Mouse (Mus musculus) MEL (cell line): ENCODE results near the gene Ermap. TPM values are rescaled to one million over a fixed set of nuclear protein-coding genes. Genes with fewer than 3 reads are reported as not detected.

Experiments
- DNase-seq: peaks from one replicate; pipeline ENCODE4 v3.0.0; 2011; ENCODE audit warnings: low read depth, low spot score
- H3K27ac ChIP-seq: 2 replicates; pipeline ENCODE4 v1.5.1; 2012; ENCODE audit warnings: low read depth, mild to moderate bottlenecking, control low read depth, low read length, moderate library complexity; ENCODE audit not compliant: control insufficient read depth
- H3K27me3 ChIP-seq, 2 experiments: fragments of 150-350 bp in 1 of 2; sonication (generic) in 1 of 2; 2 replicates each; pipeline ENCODE4 v1.6.1; 2012; ENCODE audit warnings: low read length in 2 of 2, mild to moderate bottlenecking in 2 of 2, improper control_type of control experiment in 1 of 2, moderate library complexity in 1 of 2; ENCODE audit not compliant: insufficient read depth in 2 of 2, control insufficient read depth in 1 of 2
- H3K36me3 ChIP-seq, 2 experiments: 2 replicates each; pipeline ENCODE4 v1.6.1; 2012 to 2014; ENCODE audit warnings: low read length in 2 of 2, improper control_type of control experiment in 1 of 2, inconsistent platforms in 1 of 2, mild to moderate bottlenecking in 1 of 2; ENCODE audit not compliant: insufficient read depth in 2 of 2, control insufficient read depth in 1 of 2
- H3K4me1 ChIP-seq, 2 experiments: fragments of 150-350 bp in 1 of 2; sonication (generic) in 1 of 2; 2 replicates each; pipeline ENCODE4 v1.6.1; 2012; ENCODE audit warnings: low read length in 2 of 2, improper control_type of control experiment in 1 of 2, mild to moderate bottlenecking in 1 of 2; ENCODE audit not compliant: insufficient read depth in 2 of 2, control insufficient read depth in 1 of 2
- H3K4me3 ChIP-seq, 2 experiments: fragments of 150-350 bp in 1 of 2; sonication (generic) in 1 of 2; 2 replicates each; pipeline ENCODE4 v1.5.1; 2012; ENCODE audit warnings: low read depth in 2 of 2, low read length in 2 of 2, mild to moderate bottlenecking in 2 of 2, moderate library complexity in 2 of 2, control low read depth in 1 of 2, improper control_type of control experiment in 1 of 2; ENCODE audit not compliant: control insufficient read depth in 1 of 2, insufficient read depth in 1 of 2
- H3K79me2 ChIP-seq: 2 replicates; pipeline ENCODE4 v1.6.1; 2012; ENCODE audit warnings: mild to moderate bottlenecking, low read length, moderate library complexity; ENCODE audit not compliant: control insufficient read depth, poor library complexity, insufficient read depth
- H3K9ac ChIP-seq: 2 replicates; pipeline ENCODE4 v1.6.1; 2012; ENCODE audit warnings: low read depth, mild to moderate bottlenecking, control low read depth, low read length, moderate library complexity; ENCODE audit not compliant: control insufficient read depth, poor library complexity, severe bottlenecking
- H3K9me3 ChIP-seq: fragments of 150-350 bp; sonication (generic); replicated peaks from 2 replicates; pipeline ENCODE4 v1.6.1; 2012; ENCODE audit warnings: mild to moderate bottlenecking, low read length, improper control_type of control experiment, moderate library complexity; ENCODE audit not compliant: insufficient read depth
- BHLHE40 ChIP-seq: IDR thresholded peaks from 2 replicates; pipeline ENCODE4 v1.6.1; 2012; ENCODE audit warnings: low read depth, mild to moderate bottlenecking, inconsistent platforms, low read length, improper control_type of control experiment, borderline replicate concordance
- CHD1 ChIP-seq: IDR thresholded peaks from 2 replicates; pipeline ENCODE4 v1.6.1; 2012; ENCODE audit warnings: low read depth, mild to moderate bottlenecking, inconsistent platforms, low read length, improper control_type of control experiment
- CHD2 ChIP-seq: IDR thresholded peaks from 2 replicates; pipeline ENCODE4 v1.6.1; 2011; ENCODE audit warnings: low read length, improper control_type of control experiment
- CTCF ChIP-seq, 3 experiments: IDR thresholded peaks in 2 of 3; conservative IDR thresholded peaks in 1 of 3; 2 replicates each; pipeline ENCODE4 v1.5.1; 2011 to 2012; ENCODE audit warnings: low read length in 3 of 3, low read depth in 2 of 3, mild to moderate bottlenecking in 2 of 3, improper control_type of control experiment in 1 of 3, inconsistent platforms in 1 of 3, mixed read lengths in 1 of 3, moderate library complexity in 1 of 3; ENCODE audit not compliant: control insufficient read depth in 1 of 3, insufficient read depth in 1 of 3, poor library complexity in 1 of 3, severe bottlenecking in 1 of 3
- E2F4 ChIP-seq: IDR thresholded peaks from 2 replicates; pipeline ENCODE4 v1.6.1; 2011; ENCODE audit warnings: low read depth, low read length, improper control_type of control experiment, borderline replicate concordance
- ELF1 ChIP-seq: IDR thresholded peaks from 2 replicates; pipeline ENCODE4 v1.6.1; 2014; ENCODE audit warnings: low read depth, mild to moderate bottlenecking, inconsistent platforms, low read length, improper control_type of control experiment, moderate library complexity
- EP300 ChIP-seq, 2 experiments: IDR thresholded peaks; 2 replicates each; pipeline ENCODE4 v1.6.1; 2011; ENCODE audit warnings: improper control_type of control experiment in 2 of 2, low read length in 2 of 2, low read depth in 1 of 2, mild to moderate bottlenecking in 1 of 2
- ETS1 ChIP-seq: IDR thresholded peaks from 2 replicates; pipeline ENCODE4 v1.6.1; 2012; ENCODE audit warnings: low read depth, mild to moderate bottlenecking, inconsistent platforms, low read length, improper control_type of control experiment, moderate library complexity
- GABPA ChIP-seq: IDR thresholded peaks from 2 replicates; pipeline ENCODE4 v1.6.1; 2012; ENCODE audit warnings: low read depth, mild to moderate bottlenecking, inconsistent platforms, low read length, improper control_type of control experiment, moderate library complexity
- GATA1 ChIP-seq: IDR thresholded peaks from 2 replicates; pipeline ENCODE4 v1.6.1; 2011; ENCODE audit warnings: low read depth, low read length, improper control_type of control experiment
- HCFC1 ChIP-seq: IDR thresholded peaks from 2 replicates; pipeline ENCODE4 v1.6.1; 2012; ENCODE audit warnings: low read depth, mild to moderate bottlenecking, inconsistent platforms, low read length, improper control_type of control experiment, moderate library complexity
- JUND ChIP-seq: IDR thresholded peaks from 2 replicates; pipeline ENCODE4 v1.6.1; 2011; ENCODE audit warnings: low read depth, mild to moderate bottlenecking, improper control_type of control experiment, low read length
- KAT2A ChIP-seq: conservative IDR thresholded peaks from 2 replicates; pipeline ENCODE4 v1.6.1; 2012; ENCODE audit warnings: low read depth, low read length, improper control_type of control experiment, inconsistent platforms
- MAZ ChIP-seq: IDR thresholded peaks from 2 replicates; pipeline ENCODE4 v1.6.1; 2012; ENCODE audit warnings: low read depth, mild to moderate bottlenecking, inconsistent platforms, low read length, improper control_type of control experiment
- MEF2A ChIP-seq: IDR thresholded peaks from 2 replicates; pipeline ENCODE4 v1.6.1; 2014; ENCODE audit warnings: low read depth, mild to moderate bottlenecking, inconsistent platforms, low read length, improper control_type of control experiment; ENCODE audit not compliant: poor library complexity, insufficient replicate concordance, severe bottlenecking; ENCODE audit errors: extremely low read depth
- MXI1 ChIP-seq: IDR thresholded peaks from 2 replicates; pipeline ENCODE4 v1.6.1; 2011; ENCODE audit warnings: mild to moderate bottlenecking, low read depth, low read length, improper control_type of control experiment
- MYB ChIP-seq: IDR thresholded peaks from 2 replicates; pipeline ENCODE4 v1.6.1; 2011; ENCODE audit warnings: mild to moderate bottlenecking, low read depth, low read length, improper control_type of control experiment
- NRF1 ChIP-seq: IDR thresholded peaks from 2 replicates; pipeline ENCODE4 v1.6.1; 2014; ENCODE audit warnings: low read depth, mild to moderate bottlenecking, inconsistent platforms, low read length, improper control_type of control experiment, moderate library complexity; ENCODE audit not compliant: poor library complexity, insufficient read depth, severe bottlenecking
- POLR2A ChIP-seq, 2 experiments: IDR thresholded peaks; 2 replicates each; pipeline ENCODE4 v1.6.1; 2011 to 2012; ENCODE audit warnings: low read length in 2 of 2, mild to moderate bottlenecking in 2 of 2, control low read depth in 1 of 2, improper control_type of control experiment in 1 of 2, low read depth in 1 of 2, moderate library complexity in 1 of 2; ENCODE audit not compliant: control insufficient read depth in 1 of 2, insufficient read depth in 1 of 2, poor library complexity in 1 of 2
- POLR2AphosphoS2 ChIP-seq: IDR thresholded peaks from 2 replicates; pipeline ENCODE4 v1.6.1; 2011; ENCODE audit warnings: low read length, improper control_type of control experiment
- RAD21 ChIP-seq: IDR thresholded peaks from 2 replicates; pipeline ENCODE4 v1.6.1; 2011; ENCODE audit warnings: mild to moderate bottlenecking, low read depth, low read length, improper control_type of control experiment
- RCOR1 ChIP-seq: IDR thresholded peaks from 2 replicates; pipeline ENCODE4 v1.6.1; 2012; ENCODE audit warnings: low read depth, mild to moderate bottlenecking, inconsistent platforms, low read length, improper control_type of control experiment
- SIN3A ChIP-seq: IDR thresholded peaks from 2 replicates; pipeline ENCODE4 v1.6.1; 2012; ENCODE audit warnings: low read length, improper control_type of control experiment, inconsistent platforms
- SMC3 ChIP-seq: IDR thresholded peaks from 2 replicates; pipeline ENCODE4 v1.6.1; 2011; ENCODE audit warnings: low read depth, low read length, improper control_type of control experiment
- TAL1 ChIP-seq: IDR thresholded peaks from 2 replicates; pipeline ENCODE4 v1.6.1; 2012; ENCODE audit warnings: mild to moderate bottlenecking, inconsistent platforms, low read length, moderate library complexity, mixed read lengths
- TBP ChIP-seq: IDR thresholded peaks from 2 replicates; pipeline ENCODE4 v1.8.0; 2011; ENCODE audit warnings: low read depth, low read length, improper control_type of control experiment
- TCF12 ChIP-seq: IDR thresholded peaks from 2 replicates; pipeline ENCODE4 v1.6.1; 2014; ENCODE audit warnings: low read depth, mild to moderate bottlenecking, inconsistent platforms, low read length, improper control_type of control experiment, moderate library complexity
- UBTF ChIP-seq: IDR thresholded peaks from 2 replicates; pipeline ENCODE4 v1.6.1; 2012; ENCODE audit warnings: low read depth, mild to moderate bottlenecking, inconsistent platforms, low read length, improper control_type of control experiment, moderate library complexity, borderline replicate concordance; ENCODE audit not compliant: insufficient read depth
- USF1 ChIP-seq: IDR thresholded peaks from 2 replicates; pipeline ENCODE4 v1.6.1; 2014; ENCODE audit warnings: low read depth, mild to moderate bottlenecking, inconsistent platforms, low read length, improper control_type of control experiment, moderate library complexity
- USF2 ChIP-seq, 2 experiments: IDR thresholded peaks; 2 replicates each; pipeline ENCODE4 v1.6.1; 2011 to 2012; ENCODE audit warnings: improper control_type of control experiment in 2 of 2, low read length in 2 of 2, borderline replicate concordance in 1 of 2, inconsistent platforms in 1 of 2, low read depth in 1 of 2, mild to moderate bottlenecking in 1 of 2; ENCODE audit not compliant: insufficient read depth in 1 of 2
- ZC3H11A ChIP-seq: IDR thresholded peaks from 2 replicates; pipeline ENCODE4 v1.6.1; 2012; ENCODE audit warnings: low read depth, mild to moderate bottlenecking, inconsistent platforms, low read length, improper control_type of control experiment
- ZKSCAN1 ChIP-seq: IDR thresholded peaks from 2 replicates; pipeline ENCODE4 v1.6.1; 2012; ENCODE audit warnings: low read depth, mild to moderate bottlenecking, inconsistent platforms, low read length, improper control_type of control experiment, moderate library complexity
- ZNF384 ChIP-seq: IDR thresholded peaks from 2 replicates; pipeline ENCODE4 v1.6.1; 2012; ENCODE audit warnings: low read depth, mild to moderate bottlenecking, inconsistent platforms, low read length, improper control_type of control experiment
- polyA plus RNA-seq, 2 experiments: library from polyadenylated mRNA; stranded (reverse) in 1 of 2; unstranded in 1 of 2; fragments of >175 nt in 1 of 2; fragments of >200 nt in 1 of 2; gene quantifications; 2 replicates each; pipeline versions ENCODE4 v1.2.1 to v1.2.4; 2012; ENCODE audit warnings: low replicate concordance in 2 of 2, low read depth in 1 of 2; ENCODE audit not compliant: insufficient read length in 2 of 2, insufficient read depth in 1 of 2, missing spikeins in 1 of 2
- total RNA-seq: library from RNA; depleted of rRNA; stranded (reverse); fragments of 300-350 nt; gene quantifications from 2 replicates; pipeline ENCODE4 v1.2.3, GENCODE M21; 2012

The Ermap gene
- total and polyA plus RNA-seq, 3 experiments, result 44.1 to 247 (median 138) TPM

GRCm38 (mm10) chr4:119223696-119224095 is 33.9 kb upstream of the Ermap start:
- no peak for TF ChIP-seq ETS1
- peak; percentile 29; the same call in 1 of the 2 replicates for TF ChIP-seq ZNF384
- no peak for TF ChIP-seq NRF1
- TF ChIP-seq RAD21, result peak; percentile 73
- TF ChIP-seq BHLHE40, result no peak
- peak; percentile 61 for TF ChIP-seq SIN3A
- TF ChIP-seq CHD1, result no peak
- no peak for TF ChIP-seq UBTF
- TF ChIP-seq E2F4, result no peak
- TF ChIP-seq JUND, result no peak
- TF ChIP-seq GABPA, result no peak
- no peak for TF ChIP-seq POLR2A (IDR thresholded peaks at IDR 0.05; ENCODE audit: control insufficient read depth in 1 of 2, insufficient read depth in 1 of 2, low read depth in 1 of 2, low read length in 2 of 2, poor library complexity in 1 of 2)
- no peak for TF ChIP-seq POLR2AphosphoS2
- TF ChIP-seq ZC3H11A, result peak; percentile 39
- TF ChIP-seq MXI1, result no peak
- no peak for TF ChIP-seq ZKSCAN1
- no peak for TF ChIP-seq USF1
- no peak for TF ChIP-seq MAZ
- TF ChIP-seq TAL1, result no peak
- 0 out of 2 replicates have a peak, but pooled peaks have one; percentile 12 for TF ChIP-seq GATA1
- TF ChIP-seq EP300 (IDR thresholded peaks at IDR 0.05; ENCODE audit: low read depth in 1 of 2, low read length in 2 of 2), result no peak
- TF ChIP-seq ELF1, result peak; percentile 70; the same call in 1 of the 2 replicates
- TF ChIP-seq USF2 (IDR thresholded peaks at IDR 0.05; ENCODE audit: borderline replicate concordance in 1 of 2, insufficient read depth in 1 of 2, low read depth in 1 of 2, low read length in 2 of 2), result no peak
- no peak for TF ChIP-seq MEF2A
- no peak for TF ChIP-seq TBP
- TF ChIP-seq HCFC1, result 0 out of 2 replicates have a peak, but pooled peaks have one; percentile 30
- no peak for TF ChIP-seq CHD2
- TF ChIP-seq CTCF (IDR thresholded peaks at IDR 0.05 in 2 of 3, conservative IDR thresholded peaks at IDR 0.05 in 1 of 3; ENCODE audit: control insufficient read depth in 1 of 3, insufficient read depth in 1 of 3, low read depth in 2 of 3, low read length in 3 of 3, poor library complexity in 1 of 3, severe bottlenecking in 1 of 3), result peak; percentile 63 to 89 (median 85)
- no peak for TF ChIP-seq MYB
- TF ChIP-seq KAT2A, result no peak
- TF ChIP-seq RCOR1, result 0 out of 2 replicates have a peak, but pooled peaks have one; percentile 13
- TF ChIP-seq SMC3, result peak; percentile 77
- TF ChIP-seq TCF12, result no peak
- Histone ChIP-seq H3K27me3 (no peaks in the 10 kb centered on the region), H3K79me2 (no peaks in the 10 kb centered on the region), H3K9me3 (no peaks in the 10 kb centered on the region), H3K4me1 (peaks cover 0 to 12% of the 10 kb centered on the region in 2 experiments; a peak in 2 of 4 replicates), H3K27ac (no peak overlapping the region), H3K4me3 (no peak overlapping the region), H3K9ac (no peak overlapping the region), H3K36me3 (peaks cover 0 to 15% of the 10 kb centered on the region in 2 experiments; a peak in 2 of 4 replicates)
- DNase-seq, result peak; percentile 75
